Mouse (Mus musculus): ENCODE data around the gene Galm. TPM values are rescaled to one million over a fixed set of nuclear protein-coding genes. Genes with fewer than 3 reads are reported as not detected.
"Not testable (repeated sequence)": the region's sequence is repeated elsewhere in the genome, so short reads cannot be mapped to it uniquely, and the experiment has no call there.

The Galm gene
- polyA plus RNA-seq, 1 experiment from 2014 or later: 7.1 TPM

GRCm38 (mm10) chr17:80175386-80175739 lies 48.1 kb downstream of the Galm start:
- Histone ChIP-seq H3K9ac (ENCODE audit: low read length) (no peak overlapping the region), H3K4me2 (no peak overlapping the region), H3K36me3 (ENCODE audit: control insufficient read depth, insufficient read depth, low read length) (no peaks in the 10 kb centered on the region), H3K9me3 (ENCODE audit: control insufficient read depth, low read length) (no peaks in the 10 kb centered on the region), H3K4me1 (ENCODE audit: control insufficient read depth, insufficient read depth, low read length) (peaks cover 4% of the 10 kb centered on the region), H3K4me3 (ENCODE audit: low read depth, low read length) (no peak overlapping the region), H3K27me3 (ENCODE audit: control insufficient read depth, insufficient read depth, low read length) (no peaks in the 10 kb centered on the region), H3K27ac (ENCODE audit: low read depth, low read length) (no peak overlapping the region)
- DNase-seq (ENCODE audit: low spot score, missing footprints) (no peak), ATAC-seq (ENCODE audit: low FRiP score) (no peak)
- 74% methylated on average over 4 of the region's 4 CpGs for WGBS

GRCm38 (mm10) chr17:80175966-80176365 lies 48.7 kb downstream of the Galm start:
- ATAC-seq (ENCODE audit: low FRiP score): no peak

GRCm38 (mm10) chr17:80178846-80179245 lies 51.6 kb downstream of the Galm start:
- 97% methylated on average over 3 of the region's 3 CpGs for WGBS
- H3K36me3 ChIP-seq (ENCODE audit: control insufficient read depth, insufficient read depth, low read length); ATAC-seq (ENCODE audit: low FRiP score): not testable (repeated sequence)

More at GRCm38 (mm10) chr17:80175966-80176365, 48.7 kb downstream of the Galm start:
- Histone ChIP-seq H3K36me3 (ENCODE audit: control insufficient read depth, insufficient read depth, low read length) (no peaks in the 10 kb centered on the region), H3K27ac (ENCODE audit: low read depth, low read length) (no peak overlapping the region), H3K4me2 (no peak overlapping the region), H3K4me3 (ENCODE audit: low read depth, low read length) (no peak overlapping the region), H3K9ac (ENCODE audit: low read length) (no peak overlapping the region), H3K9me3 (ENCODE audit: control insufficient read depth, low read length) (no peaks in the 10 kb centered on the region), H3K27me3 (ENCODE audit: control insufficient read depth, insufficient read depth, low read length) (no peaks in the 10 kb centered on the region), H3K4me1 (ENCODE audit: control insufficient read depth, insufficient read depth, low read length) (peaks cover 4% of the 10 kb centered on the region)
- 84% methylated on average over 3 of the region's 3 CpGs for WGBS
- peak; percentile 62 for DNase-seq (ENCODE audit: low spot score, missing footprints)

GRCm38 (mm10) chr17:80179959-80180358 lies 52.7 kb downstream of the Galm start:
- Histone ChIP-seq H3K36me3 (ENCODE audit: control insufficient read depth, insufficient read depth, low read length) (no peaks in the 10 kb centered on the region), H3K9ac (ENCODE audit: low read length) (no peak overlapping the region), H3K9me3 (ENCODE audit: control insufficient read depth, low read length) (no peaks in the 10 kb centered on the region), H3K4me3 (ENCODE audit: low read depth, low read length) (no peak overlapping the region), H3K27ac (ENCODE audit: low read depth, low read length) (no peak overlapping the region), H3K4me2 (no peak overlapping the region), H3K27me3 (ENCODE audit: control insufficient read depth, insufficient read depth, low read length) (no peaks in the 10 kb centered on the region), H3K4me1 (ENCODE audit: control insufficient read depth, insufficient read depth, low read length) (peaks cover 2% of the 10 kb centered on the region)
- WGBS: 3% methylated on average over 6 of the region's 6 CpGs
- peak; percentile 78 for ATAC-seq (ENCODE audit: low FRiP score)
- peak; percentile 93 for DNase-seq (ENCODE audit: low spot score, missing footprints)

More at GRCm38 (mm10) chr17:80178846-80179245, 51.6 kb downstream of the Galm start:
- H3K4me2 ChIP-seq; H3K9ac ChIP-seq (ENCODE audit: low read length); DNase-seq (ENCODE audit: low spot score, missing footprints); H3K27ac ChIP-seq (ENCODE audit: low read depth, low read length); H3K4me1 ChIP-seq (ENCODE audit: control insufficient read depth, insufficient read depth, low read length); H3K27me3 ChIP-seq (ENCODE audit: control insufficient read depth, insufficient read depth, low read length); H3K9me3 ChIP-seq (ENCODE audit: control insufficient read depth, low read length); H3K4me3 ChIP-seq (ENCODE audit: low read depth, low read length): not testable (repeated sequence)

GRCm38 (mm10) chr17:80180468-80180867 lies 53.2 kb downstream of the Galm start:
- Histone ChIP-seq H3K4me2 (no peak overlapping the region), H3K9me3 (ENCODE audit: control insufficient read depth, low read length) (no peaks in the 10 kb centered on the region), H3K27me3 (ENCODE audit: control insufficient read depth, insufficient read depth, low read length) (no peaks in the 10 kb centered on the region), H3K9ac (ENCODE audit: low read length) (no peak overlapping the region), H3K36me3 (ENCODE audit: control insufficient read depth, insufficient read depth, low read length) (no peaks in the 10 kb centered on the region), H3K4me3 (ENCODE audit: low read depth, low read length) (no peak overlapping the region), H3K27ac (ENCODE audit: low read depth, low read length) (no peak overlapping the region), H3K4me1 (ENCODE audit: control insufficient read depth, insufficient read depth, low read length) (no peaks in the 10 kb centered on the region)
- DNase-seq (ENCODE audit: low spot score, missing footprints) (peak; percentile 74), ATAC-seq (ENCODE audit: low FRiP score) (peak; percentile 66)

GRCm38 (mm10) chr17:80183615-80184014 lies 56.3 kb downstream of the Galm start:
- ATAC-seq (ENCODE audit: low FRiP score) (no peak), DNase-seq (ENCODE audit: low spot score, missing footprints) (peak; percentile 79)

GRCm38 (mm10) chr17:80193075-80193474 lies 65.8 kb downstream of the Galm start:
- DNase-seq (ENCODE audit: low spot score, missing footprints): no peak
- no peak for ATAC-seq (ENCODE audit: low FRiP score)
- whole genome bisulfite sequencing: 73% methylated on average over 5 of the region's 5 CpGs
- Histone ChIP-seq H3K27ac (ENCODE audit: low read depth, low read length) (no peak overlapping the region), H3K9me3 (ENCODE audit: control insufficient read depth, low read length) (no peaks in the 10 kb centered on the region), H3K4me2 (no peak overlapping the region), H3K9ac (ENCODE audit: low read length) (no peak overlapping the region), H3K4me3 (ENCODE audit: low read depth, low read length) (no peak overlapping the region), H3K4me1 (ENCODE audit: control insufficient read depth, insufficient read depth, low read length) (no peaks in the 10 kb centered on the region), H3K36me3 (ENCODE audit: control insufficient read depth, insufficient read depth, low read length) (0 out of 2 replicates have a peak, but pooled peaks cover 3% of the 10 kb centered on the region), H3K27me3 (ENCODE audit: control insufficient read depth, insufficient read depth, low read length) (no peaks in the 10 kb centered on the region)

More at GRCm38 (mm10) chr17:80183615-80184014, 56.3 kb downstream of the Galm start:
- H3K36me3 ChIP-seq (ENCODE audit: control insufficient read depth, insufficient read depth, low read length): no peaks in the 10 kb centered on the region
- H3K4me3 ChIP-seq (ENCODE audit: low read depth, low read length): no peak overlapping the region
- H3K4me1 ChIP-seq (ENCODE audit: control insufficient read depth, insufficient read depth, low read length): no peaks in the 10 kb centered on the region
- H3K27ac ChIP-seq (ENCODE audit: low read depth, low read length): no peak overlapping the region
- H3K4me2 ChIP-seq: no peak overlapping the region
- no peak overlapping the region for H3K9ac ChIP-seq (ENCODE audit: low read length)
- WGBS: 84% methylated on average over 10 of the region's 10 CpGs
- H3K9me3 ChIP-seq (ENCODE audit: control insufficient read depth, low read length): no peaks in the 10 kb centered on the region
- H3K27me3 ChIP-seq (ENCODE audit: control insufficient read depth, insufficient read depth, low read length): no peaks in the 10 kb centered on the region

GRCm38 (mm10) chr17:80199160-80199778 lies 72.0 kb downstream of the Galm start:
- peak; percentile 60 for ATAC-seq (ENCODE audit: low FRiP score)
- no peaks in the 10 kb centered on the region for H3K27me3 ChIP-seq (ENCODE audit: control insufficient read depth, insufficient read depth, low read length)

GRCm38 (mm10) chr17:80205657-80206056 lies 78.4 kb downstream of the Galm start:
- DNase-seq (ENCODE audit: low spot score, missing footprints): no peak
- Histone ChIP-seq H3K4me1 (ENCODE audit: control insufficient read depth, insufficient read depth, low read length) (peaks cover 4% of the 10 kb centered on the region), H3K9ac (ENCODE audit: low read length) (peak overlapping the region; percentile 99), H3K9me3 (ENCODE audit: control insufficient read depth, low read length) (no peaks in the 10 kb centered on the region), H3K4me2 (peak overlapping the region; percentile 80), H3K27me3 (ENCODE audit: control insufficient read depth, insufficient read depth, low read length) (no peaks in the 10 kb centered on the region), H3K4me3 (ENCODE audit: low read depth, low read length) (peak overlapping the region; percentile 96), H3K36me3 (ENCODE audit: control insufficient read depth, insufficient read depth, low read length) (peaks cover 18% of the 10 kb centered on the region), H3K27ac (ENCODE audit: low read depth, low read length) (no peak overlapping the region)
- no peak for ATAC-seq (ENCODE audit: low FRiP score)
- WGBS: 45% methylated on average over 5 of the region's 5 CpGs

More at GRCm38 (mm10) chr17:80199160-80199778, 72.0 kb downstream of the Galm start:
- H3K9ac ChIP-seq (ENCODE audit: low read length): no peak overlapping the region
- 93% methylated on average over 3 of the region's 3 CpGs for WGBS
- peaks cover 20% of the 10 kb centered on the region for H3K36me3 ChIP-seq (ENCODE audit: control insufficient read depth, insufficient read depth, low read length)
- DNase-seq (ENCODE audit: low spot score, missing footprints): no peak
- H3K27ac ChIP-seq (ENCODE audit: low read depth, low read length): no peak overlapping the region
- no peaks in the 10 kb centered on the region for H3K4me1 ChIP-seq (ENCODE audit: control insufficient read depth, insufficient read depth, low read length)
- no peak overlapping the region for H3K4me2 ChIP-seq
- no peak overlapping the region for H3K4me3 ChIP-seq (ENCODE audit: low read depth, low read length)
- no peaks in the 10 kb centered on the region for H3K9me3 ChIP-seq (ENCODE audit: control insufficient read depth, low read length)
